In genomic region chr11:63914388-63914787, GRCm38 (mm10) we compare ENCODE assay signal across 8 mouse cellular contexts. TPM values are rescaled to one million over a fixed set of nuclear protein-coding genes. Genes with fewer than 3 reads are reported as not detected.
A peak's percentile ranks its signal among the peaks of the same experiment; 100 is the strongest.
DNase-seq lines count a peak whose midpoint lies in the region; ATAC-seq and TF ChIP-seq lines count a peak whose summit lies in the region.

No protein-coding gene starts in this region.

- no peak for TF ChIP-seq CTCF in midbrain, postnatal 0 days (IDR thresholded peaks at IDR 0.05)

- no peaks in the 10 kb centered on the region for H3K36me3 ChIP-seq in embryonic facial prominence, embryonic 13.5 days
- no peaks in the 10 kb centered on the region for H3K36me3 ChIP-seq in liver, embryonic 11.5 days (ENCODE audit: control insufficient read depth, insufficient read depth, low read length)
- H3K36me3 ChIP-seq in midbrain, postnatal 0 days (ENCODE audit: insufficient read depth, low read length), result no peaks in the 10 kb centered on the region
- H3K36me3 ChIP-seq in stomach, embryonic 14.5 days (ENCODE audit: control insufficient read depth, insufficient read depth, low read length), result no peaks in the 10 kb centered on the region

- ATAC-seq in embryonic facial prominence, embryonic 13.5 days (ENCODE audit: insufficient number of reproducible peaks, insufficient read depth, low FRiP score, low TSS enrichment, low read depth), result peak; percentile 76
- ATAC-seq in liver, embryonic 11.5 days (replicated peaks; ENCODE audit: low FRiP score), result peak; percentile 81
- peak; percentile 89 for ATAC-seq in midbrain, postnatal 0 days (ENCODE audit: low FRiP score)
- peak; percentile 86 for ATAC-seq in stomach, embryonic 14.5 days (ENCODE audit: insufficient number of reproducible peaks, insufficient read depth, low FRiP score, low read depth)

- H3K4me3 ChIP-seq in embryonic facial prominence, embryonic 13.5 days, result peak overlapping the region; percentile 41
- H3K4me3 ChIP-seq in liver, embryonic 11.5 days (ENCODE audit: low read depth, low read length), result peak overlapping the region; percentile 36
- H3K4me3 ChIP-seq in midbrain, postnatal 0 days (ENCODE audit: low read depth, low read length), result peak overlapping the region; percentile 42
- H3K4me3 ChIP-seq in stomach, embryonic 14.5 days (ENCODE audit: low read depth, low read length), result peak overlapping the region; percentile 33

- H3K9me3 ChIP-seq in embryonic facial prominence, embryonic 13.5 days, result no peaks in the 10 kb centered on the region
- no peaks in the 10 kb centered on the region for H3K9me3 ChIP-seq in liver, embryonic 11.5 days (ENCODE audit: control insufficient read depth, low read length)
- no peaks in the 10 kb centered on the region for H3K9me3 ChIP-seq in midbrain, postnatal 0 days (ENCODE audit: low read length)
- H3K9me3 ChIP-seq in stomach, embryonic 14.5 days (ENCODE audit: control insufficient read depth, low read depth, low read length), result no peaks in the 10 kb centered on the region

- H3K9ac ChIP-seq in embryonic facial prominence, embryonic 13.5 days, result peak overlapping the region; percentile 4; the same call in 1 of the 2 replicates
- H3K9ac ChIP-seq in liver, embryonic 11.5 days (ENCODE audit: low read depth, low read length), result no peak overlapping the region
- peak overlapping the region; percentile 42; the same call in 1 of the 2 replicates for H3K9ac ChIP-seq in midbrain, postnatal 0 days (replicated peaks; ENCODE audit: low read length, poor library complexity, severe bottlenecking)
- H3K9ac ChIP-seq in stomach, embryonic 14.5 days (replicated peaks; ENCODE audit: low read depth, low read length), result no peak overlapping the region

- H3K4me2 ChIP-seq in embryonic facial prominence, embryonic 13.5 days, result peak overlapping the region; percentile 72
- peak overlapping the region; percentile 59 for H3K4me2 ChIP-seq in liver, embryonic 11.5 days
- H3K4me2 ChIP-seq in midbrain, postnatal 0 days (ENCODE audit: low read depth, low read length, poor library complexity, severe bottlenecking), result peak overlapping the region; percentile 80
- H3K4me2 ChIP-seq in stomach, embryonic 14.5 days (replicated peaks; ENCODE audit: low read depth, low read length), result peak overlapping the region; percentile 67

- no peak overlapping the region for H3K27ac ChIP-seq in embryonic facial prominence, embryonic 13.5 days
- H3K27ac ChIP-seq in liver, embryonic 11.5 days (ENCODE audit: low read depth, low read length), result no peak overlapping the region
- no peak overlapping the region for H3K27ac ChIP-seq in midbrain, postnatal 0 days (ENCODE audit: low read depth, low read length)
- no peak overlapping the region for H3K27ac ChIP-seq in stomach, embryonic 14.5 days (ENCODE audit: low read length)

- H3K4me1 ChIP-seq in embryonic facial prominence, embryonic 13.5 days, result peaks cover 55% of the 10 kb centered on the region
- peaks cover 24% of the 10 kb centered on the region for H3K4me1 ChIP-seq in liver, embryonic 11.5 days (replicated peaks; ENCODE audit: control insufficient read depth, insufficient read depth, low read length)
- H3K4me1 ChIP-seq in midbrain, postnatal 0 days (ENCODE audit: insufficient read depth, low read length), result 0 out of 2 replicates have a peak, but pooled peaks cover 4% of the 10 kb centered on the region
- peaks cover 16% of the 10 kb centered on the region; the same call in 1 of the 2 replicates for H3K4me1 ChIP-seq in stomach, embryonic 14.5 days (ENCODE audit: control insufficient read depth, insufficient read depth, low read length)

- peaks cover 38% of the 10 kb centered on the region for H3K27me3 ChIP-seq in embryonic facial prominence, embryonic 13.5 days
- H3K27me3 ChIP-seq in liver, embryonic 11.5 days (replicated peaks; ENCODE audit: control insufficient read depth, insufficient read depth, low read length), result peaks cover 24% of the 10 kb centered on the region
- H3K27me3 ChIP-seq in midbrain, postnatal 0 days (ENCODE audit: insufficient read depth, low read length), result no peaks in the 10 kb centered on the region
- H3K27me3 ChIP-seq in stomach, embryonic 14.5 days (ENCODE audit: control insufficient read depth, insufficient read depth, low read length), result 0 out of 2 replicates have a peak, but pooled peaks cover 2% of the 10 kb centered on the region

- peak; percentile 82 for DNase-seq in ovary, adult 18-20 months (ENCODE audit: low spot score)
- DNase-seq in ovary, postnatal 14 days (ENCODE audit: low spot score), result no peak
- peak; percentile 64 for DNase-seq in heart, adult 8-10 months (ENCODE audit: low spot score)
- DNase-seq in kidney, adult 18-20 months, result peak; percentile 84
- DNase-seq in liver, embryonic 11.5 days (ENCODE audit: low spot score), result peak; percentile 62
- peak; percentile 76 for DNase-seq in midbrain, postnatal 0 days (ENCODE audit: low spot score)

- under 1% methylated on average over 20 of the region's 20 CpGs for WGBS in embryonic facial prominence, embryonic 13.5 days
- 5% methylated on average over 20 of the region's 20 CpGs for WGBS in liver, embryonic 11.5 days
- WGBS in midbrain, postnatal 0 days, result 2% methylated on average over 20 of the region's 20 CpGs
- 4% methylated on average over 20 of the region's 20 CpGs for WGBS in stomach, embryonic 14.5 days

RNA-seq across cellular contexts. Expression of gene Hs3st3b1, which starts 7.7 kb away (rescaled TPM):
- polyA plus RNA-seq in embryonic facial prominence, embryonic 13.5 days (2015; fragmentation: Nextera tagmentation; extraction: Ambion mirVana), result 15.9 and 18.5 TPM in 2 replicates
- total RNA-seq in heart, adult 8-10 months (2022), result 1 to 10 TPM in 1 of 4 experiments, under 1 TPM in 3; 0.66 to 1.0 (median 0.86) TPM
- 41.7 and 42.4 TPM in 2 replicates for polyA plus RNA-seq in liver, embryonic 11.5 days (2014; fragmentation: Nextera tagmentation; extraction: Ambion mirVana)
- 24.9 and 27.6 TPM in 2 replicates for total RNA-seq in midbrain, postnatal 0 days (2014; rRNA removed)
- polyA plus RNA-seq in midbrain, postnatal 0 days (2015; fragmentation: Nextera tagmentation; extraction: Ambion mirVana), result 7.9 and 9.0 TPM in 2 replicates
- 11.1 and 11.4 TPM in 2 replicates for polyA plus RNA-seq in stomach, embryonic 14.5 days (2014; fragmentation: Nextera tagmentation; extraction: Ambion mirVana)

Comparison
In these comparisons a context has a peak if more than half of its experiments do, and no peak if none do; other contexts are left out.
1. H3K9ac ChIP-seq: peak in embryonic facial prominence, embryonic 13.5 days (single experiment) and midbrain, postnatal 0 days (single experiment); none in liver, embryonic 11.5 days (single experiment) and stomach, embryonic 14.5 days (single experiment).
2. Peak in every context shown above with its lines, with median percentiles within 50 percentile points of each other: ATAC-seq, H3K4me2 ChIP-seq and H3K4me3 ChIP-seq.